Mouse (Mus musculus): ENCODE measurements around the gene 4932438A13Rik.

- TF ChIP-seq CTCF (IDR thresholded peaks at IDR 0.05) (no peak), EP300 (IDR thresholded peaks at IDR 0.05) (no peak)
Measured at GRCm38 (mm10) chr3:37039811-37040210, 176.9 kb downstream of the 4932438A13Rik start.

Measured in lung, postnatal 0 days (tissue).